Mouse (Mus musculus) layer of hippocampus, adult 2 months (tissue): ENCODE data around the gene Heatr3. TPM values are rescaled to one million over a fixed set of nuclear protein-coding genes. Genes with fewer than 3 reads are reported as not detected.
"Not testable (repeated sequence)": the region's sequence is repeated elsewhere in the genome, so short reads cannot be mapped to it uniquely, and the experiment has no call there.

Experiments used
- DNase-seq, 2 experiments: peaks; one replicate each; pipeline ENCODE4 v3.0.0; 2022; ENCODE audit warnings: low spot score in 2 of 2
- H3K27ac ChIP-seq: fragments of 200-600 bp; 2 replicates; pipeline ENCODE4 v1.8.1; 2022
- H3K4me3 ChIP-seq: fragments of 200-600 bp; 2 replicates; pipeline ENCODE4 v1.8.1; 2022; ENCODE audit warnings: mild to moderate bottlenecking
- CTCF ChIP-seq: fragments of 200-600 bp; conservative IDR thresholded peaks from 2 replicates; pipeline ENCODE4 v1.8.1; 2022; ENCODE audit warnings: antibody characterized with exemption, mild to moderate bottlenecking, moderate library complexity
- microRNA-seq, 2 experiments: library from miRNA; unstranded; fragments of <30 nt; microRNA quantifications; one replicate each; pipeline ENCODE4 v1.2.0; 2021
- total RNA-seq, 2 experiments: library from RNA; stranded (reverse); gene quantifications; 2 replicates each; pipeline ENCODE4 v1.2.3; 2021

Gene Heatr3
- total RNA-seq, 2 experiments from 2014 or later, result 30.0 to 32.9 TPM

DNA sequence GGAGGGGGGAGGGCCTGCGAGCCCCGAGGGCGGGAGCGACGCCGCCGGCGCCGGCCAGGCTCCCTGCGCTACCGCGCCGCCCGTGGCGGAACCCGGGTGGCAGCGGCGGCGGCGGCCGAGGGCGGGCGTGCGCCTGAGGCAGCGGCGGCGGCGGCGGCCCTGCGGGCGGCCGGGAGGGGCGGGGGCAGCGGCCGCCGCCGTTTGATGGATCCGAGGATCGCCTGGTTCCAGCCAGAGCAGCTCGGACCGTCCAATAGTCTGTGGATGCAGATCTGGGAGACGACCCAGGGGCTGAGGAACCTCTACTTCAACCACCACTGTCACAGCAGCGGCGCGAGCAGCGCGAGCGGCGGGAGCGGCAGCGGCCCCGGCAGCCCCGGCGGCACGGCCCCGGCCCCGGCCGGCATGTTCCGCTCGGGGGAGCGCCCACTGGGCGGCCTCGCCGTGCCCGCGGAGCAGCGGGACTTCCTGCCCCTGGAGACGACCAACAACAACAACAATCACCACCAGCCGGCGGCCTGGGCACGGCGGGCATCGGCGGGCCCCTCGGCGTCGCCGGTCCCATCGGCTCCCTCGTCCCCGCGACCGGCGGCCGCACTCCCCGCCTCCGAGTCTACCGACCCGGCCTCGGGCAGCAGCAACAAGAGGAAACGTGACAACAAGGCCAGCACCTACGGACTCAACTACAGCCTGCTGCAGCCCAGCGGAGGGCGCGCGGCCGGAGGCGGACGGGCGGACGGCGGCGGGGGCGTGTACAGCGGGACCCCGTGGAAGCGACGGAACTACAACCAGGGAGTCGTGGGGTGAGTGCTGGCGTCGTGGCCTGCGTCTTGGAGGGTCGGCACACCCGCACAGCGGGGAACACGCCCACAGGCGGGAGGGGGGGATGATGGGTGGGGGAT is 62.3 kb downstream of the Heatr3 start:
- H3K4me3 ChIP-seq, result peak overlapping the region; percentile 80
- no peak for TF ChIP-seq CTCF
- peak in 1 of 2 experiments; percentile 10 for DNase-seq
- H3K27ac ChIP-seq, result peak overlapping the region; percentile 58

DNA sequence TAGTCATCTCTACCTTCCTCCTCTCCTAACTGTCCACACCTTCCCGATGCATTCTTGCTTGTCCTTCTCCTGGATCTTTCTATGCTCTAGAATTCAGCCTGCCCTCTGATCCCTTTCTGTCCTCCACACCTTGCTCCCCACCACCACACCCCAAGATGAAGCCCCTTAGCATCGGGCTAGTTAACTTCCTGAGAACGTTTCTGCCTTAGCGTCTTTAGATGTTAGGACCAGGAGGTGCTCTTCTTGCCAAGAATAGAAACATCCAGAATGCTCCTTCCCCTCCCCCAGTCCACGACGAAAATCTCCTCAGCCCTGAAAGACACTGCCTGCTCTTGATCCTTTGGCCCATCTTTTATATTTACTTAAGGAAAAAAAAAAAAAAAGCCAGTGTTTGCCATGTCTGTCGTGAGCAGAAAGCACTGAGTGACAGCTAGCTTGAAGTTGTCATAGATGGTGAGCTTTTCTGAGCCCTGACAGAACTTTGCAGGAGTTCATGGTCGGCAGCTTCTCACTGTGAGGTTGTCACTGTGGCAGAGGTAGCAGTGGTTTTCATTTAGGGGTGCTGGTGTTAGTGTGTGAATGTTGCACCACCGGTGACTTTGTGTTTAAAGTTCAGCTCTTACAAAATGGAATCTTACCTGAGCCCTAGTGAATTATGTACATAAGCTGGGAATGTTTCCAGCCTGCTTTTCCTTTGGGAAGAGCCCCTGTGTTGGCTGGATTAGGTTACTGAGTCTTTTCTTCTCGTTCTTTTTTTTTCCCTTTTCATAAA is 63.3 kb downstream of the Heatr3 start:
- no peak for DNase-seq
- peak overlapping the region; percentile 80 for H3K4me3 ChIP-seq
- TF ChIP-seq CTCF, result no peak
- H3K27ac ChIP-seq, result 0 out of 2 replicates have a peak overlapping the region, but pooled peaks have one; percentile 58

DNA sequence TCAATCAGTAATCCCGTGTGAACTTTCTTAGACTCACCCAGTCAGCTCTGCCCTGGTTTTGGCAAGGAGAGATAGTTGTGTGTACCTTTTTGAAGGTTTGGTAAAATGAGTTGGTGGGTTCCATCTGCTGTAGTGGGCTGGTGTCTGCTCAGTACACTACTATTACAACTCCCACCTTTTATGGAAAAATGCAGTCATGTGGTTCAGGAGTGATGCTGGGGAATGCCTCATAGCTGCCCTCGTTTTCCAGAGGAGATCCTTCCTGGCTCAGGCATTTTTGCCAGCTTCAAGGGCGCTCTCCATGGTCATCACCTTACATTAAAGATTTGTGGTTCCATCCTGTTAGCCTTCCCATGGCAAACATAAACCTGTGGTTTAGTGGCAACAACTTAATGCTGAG is 64.0 kb downstream of the Heatr3 start:
- no peak for DNase-seq
- no peak for TF ChIP-seq CTCF
- no peak overlapping the region for H3K27ac ChIP-seq
- no peak overlapping the region; the same call in 1 of the 2 replicates for H3K4me3 ChIP-seq

DNA sequence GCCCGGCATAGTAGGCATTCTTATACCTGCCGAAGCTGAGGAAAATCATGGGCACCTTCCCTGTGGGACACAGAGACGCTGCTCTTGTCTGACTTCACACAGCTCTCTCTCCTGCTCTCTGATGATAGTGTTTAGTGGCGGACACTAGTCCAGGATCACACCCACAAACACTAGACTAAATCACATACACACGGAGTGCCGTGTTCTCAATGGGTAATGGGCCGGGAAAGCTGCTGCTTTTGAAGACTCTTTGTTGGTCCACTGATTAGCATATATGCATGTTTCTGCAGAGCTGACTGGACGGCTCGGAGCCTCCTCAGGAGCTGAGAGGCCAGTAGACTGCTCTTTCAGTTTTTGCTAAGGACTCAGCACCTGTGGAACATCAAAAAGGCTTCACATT is 68.4 kb downstream of the Heatr3 start:
- H3K4me3 ChIP-seq, result no peak overlapping the region
- TF ChIP-seq CTCF, result no peak
- no peak for DNase-seq
- H3K27ac ChIP-seq, result no peak overlapping the region

- TF ChIP-seq CTCF, result no peak
- H3K27ac ChIP-seq, result no peak overlapping the region
Measured at GRCm38 (mm10) chr8:88207121-88207821, 69.6 kb downstream of the Heatr3 start.

GRCm38 (mm10) chr8:88209930-88210827 is 72.5 kb downstream of the Heatr3 start:
- H3K27ac ChIP-seq, H3K4me3 ChIP-seq, DNase-seq: not testable (repeated sequence)

More at GRCm38 (mm10) chr8:88207121-88207821, 69.6 kb downstream of the Heatr3 start:
- no peak for DNase-seq
- H3K4me3 ChIP-seq, result no peak overlapping the region

DNA sequence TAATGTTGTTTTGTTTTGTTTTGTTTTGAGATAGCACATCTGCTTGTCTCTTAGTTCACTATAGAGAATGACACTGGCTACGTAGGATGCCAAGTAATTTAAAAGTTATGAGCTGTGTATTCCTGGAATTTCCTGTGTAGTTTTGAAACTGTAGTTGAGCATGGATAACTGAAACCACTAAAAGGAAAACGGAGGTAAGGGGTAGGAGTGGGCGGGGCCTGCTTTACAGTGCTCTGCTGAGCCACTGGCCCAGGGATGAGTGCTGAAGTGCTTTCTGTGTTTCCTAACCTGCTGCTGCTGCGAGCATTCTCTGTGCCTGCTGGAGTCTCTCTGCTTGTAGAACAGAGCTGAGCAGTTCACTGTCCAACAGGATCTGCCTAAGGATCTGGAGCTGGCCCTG is 83.7 kb downstream of the Heatr3 start:
- Histone ChIP-seq H3K27ac (no peak overlapping the region), H3K4me3 (no peak overlapping the region)
- no peak for DNase-seq
- no peak for TF ChIP-seq CTCF

Small RNA genes within 50 kb of the gene (microRNA-seq; reads per million reads assigned to microRNA genes)
- gene Mir7071, result 3.2 to 3.3 reads per million in 2 experiments

Other genes starting within 250 kb of the Heatr3 start
- 10 to 100 TPM; 24.0 to 26.6 TPM for gene Zfp423, start 178.3 kb upstream of the Heatr3 start, total RNA-seq
- 10 to 100 TPM; 30.7 to 32.1 TPM for gene Cnep1r1, start 19.1 kb upstream of the Heatr3 start, total RNA-seq
- 10 to 100 TPM; 37.3 to 37.5 TPM for gene Tent4b, start 61.4 kb downstream of the Heatr3 start, total RNA-seq
- 1 to 10 TPM; 2.1 to 2.6 TPM for gene Adcy7, start 134.5 kb downstream of the Heatr3 start, total RNA-seq
- 10 to 100 TPM; 57.0 to 58.4 TPM for gene Brd7, start 224.3 kb downstream of the Heatr3 start, total RNA-seq